Mouse (Mus musculus): Measurements from ENCODE around the gene Fam71b. TPM values are rescaled to one million over a fixed set of nuclear protein-coding genes. Genes with fewer than 3 reads are reported as not detected.
A peak's percentile ranks its signal among the peaks of the same experiment; 100 is the strongest.
"Not testable (repeated sequence)": the region's sequence is repeated elsewhere in the genome, so short reads cannot be mapped to it uniquely, and the experiment has no call there.

Fam71b gene
- polyA plus RNA-seq, 1 experiment, result not detected

DNA sequence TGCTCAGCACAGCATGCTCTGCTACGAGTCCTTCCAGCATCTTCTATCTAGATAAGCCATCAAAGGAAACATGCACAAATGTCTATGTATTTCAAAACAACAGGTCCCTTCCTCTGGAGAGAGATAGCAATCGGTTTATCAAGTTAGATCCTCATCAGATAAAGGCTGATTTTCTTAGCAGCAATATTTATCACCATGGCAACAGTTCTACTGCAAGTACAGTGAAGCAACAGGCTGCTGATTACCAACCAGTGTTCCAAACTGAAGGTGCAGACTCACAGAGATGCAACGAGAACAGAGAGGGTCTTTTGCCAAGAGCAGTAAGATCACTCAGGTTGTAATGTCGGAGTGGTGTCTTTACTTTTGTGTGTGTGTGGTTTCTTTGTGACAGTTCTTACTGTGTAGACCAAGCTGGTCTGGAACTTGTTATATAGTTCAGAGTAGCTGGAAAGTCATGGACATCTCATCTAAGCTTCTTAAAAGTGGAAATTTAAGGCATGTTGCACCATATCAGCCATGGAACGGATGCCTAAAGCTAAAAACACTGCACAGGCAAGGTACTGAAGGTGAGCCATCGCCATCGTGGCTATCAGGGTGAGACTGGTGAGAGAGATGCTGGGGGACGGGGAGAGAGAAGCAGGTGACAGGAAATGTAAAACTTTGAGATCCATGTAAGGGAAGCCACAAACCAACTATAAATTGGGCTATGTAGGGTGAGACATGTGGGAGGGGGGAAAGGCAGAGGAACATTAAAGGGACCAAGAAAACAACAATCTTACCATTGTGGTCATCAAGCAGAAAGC is 24.9 kb downstream of the Fam71b start:
- Histone ChIP-seq H3K4me3 (ENCODE audit: insufficient read depth, low read length) (no peak overlapping the region), H3K27ac (ENCODE audit: insufficient read depth, low read length) (no peak overlapping the region), H3K4me1 (ENCODE audit: control insufficient read depth, insufficient read depth, low read length) (no peaks in the 10 kb centered on the region)
- TF ChIP-seq POLR2A (IDR thresholded peaks at IDR 0.05; ENCODE audit: low read depth, low read length) (no peak), CTCF (IDR thresholded peaks at IDR 0.05; ENCODE audit: borderline replicate concordance, insufficient read depth, low read length) (no peak)

- not testable (repeated sequence) for H3K4me1 ChIP-seq (ENCODE audit: control insufficient read depth, insufficient read depth, low read length); H3K4me3 ChIP-seq (ENCODE audit: insufficient read depth, low read length); H3K27ac ChIP-seq (ENCODE audit: insufficient read depth, low read length)
These were observed 31.8 kb downstream of the Fam71b start for GRCm38 (mm10) chr11:46428131-46428530.

DNA sequence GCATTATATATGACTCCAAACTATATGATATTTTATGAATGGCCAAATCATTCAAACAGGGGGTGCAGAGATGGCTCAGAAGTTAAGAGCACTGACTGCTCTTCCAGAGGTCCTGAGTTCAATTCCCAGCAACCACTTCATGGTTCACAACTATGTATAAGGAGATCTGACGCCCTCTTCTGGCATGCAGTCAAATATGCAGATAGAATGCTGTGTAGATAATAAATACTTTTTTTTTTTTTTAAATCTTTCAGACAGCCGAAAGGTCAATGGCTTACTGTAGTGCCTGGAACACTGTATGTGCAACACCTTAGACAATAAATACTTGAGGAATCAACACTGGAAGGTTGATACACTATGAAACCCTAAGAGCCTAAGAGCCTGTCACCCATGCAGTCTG is 33.8 kb downstream of the Fam71b start:
- TF ChIP-seq CTCF (IDR thresholded peaks at IDR 0.05; ENCODE audit: borderline replicate concordance, insufficient read depth, low read length), result no peak
- no peak for TF ChIP-seq POLR2A (IDR thresholded peaks at IDR 0.05; ENCODE audit: low read depth, low read length)
- Histone ChIP-seq H3K4me3 (ENCODE audit: insufficient read depth, low read length) (no peak overlapping the region), H3K27ac (ENCODE audit: insufficient read depth, low read length) (no peak overlapping the region), H3K4me1 (ENCODE audit: control insufficient read depth, insufficient read depth, low read length) (no peaks in the 10 kb centered on the region)

GRCm38 (mm10) chr11:46431129-46431528 is 34.8 kb downstream of the Fam71b start:
- H3K4me1 ChIP-seq (ENCODE audit: control insufficient read depth, insufficient read depth, low read length), result no peaks in the 10 kb centered on the region

DNA sequence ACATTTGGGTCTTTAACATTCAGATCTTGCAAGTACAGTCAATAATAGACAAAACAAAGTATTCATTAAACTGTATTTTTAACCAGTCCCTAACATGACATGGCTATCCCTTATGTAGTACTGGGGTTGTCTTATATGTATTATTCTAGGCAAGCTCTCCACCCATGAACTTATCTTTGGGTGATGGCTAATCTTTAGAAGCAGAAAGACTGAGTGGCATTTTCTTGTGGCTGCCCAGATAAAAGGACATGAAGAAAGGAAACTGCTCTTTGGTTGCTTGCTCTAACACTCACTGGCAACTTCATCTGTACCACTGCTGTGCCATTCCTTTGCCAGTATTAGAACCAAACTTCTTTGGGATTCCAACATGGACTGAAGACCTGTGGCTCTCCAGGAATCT is 39.0 kb downstream of the Fam71b start:
- no peak for TF ChIP-seq POLR2A (IDR thresholded peaks at IDR 0.05; ENCODE audit: low read depth, low read length)
- TF ChIP-seq CTCF (IDR thresholded peaks at IDR 0.05; ENCODE audit: borderline replicate concordance, insufficient read depth, low read length), result no peak
- Histone ChIP-seq H3K4me1 (ENCODE audit: control insufficient read depth, insufficient read depth, low read length) (no peaks in the 10 kb centered on the region), H3K4me3 (ENCODE audit: insufficient read depth, low read length) (no peak overlapping the region), H3K27ac (ENCODE audit: insufficient read depth, low read length) (no peak overlapping the region)

More at GRCm38 (mm10) chr11:46431129-46431528, 34.8 kb downstream of the Fam71b start:
- H3K4me3 ChIP-seq (ENCODE audit: insufficient read depth, low read length), result no peak overlapping the region
- peak; percentile 57; the same call in 1 of the 2 replicates for TF ChIP-seq CTCF (IDR thresholded peaks at IDR 0.05; ENCODE audit: borderline replicate concordance, insufficient read depth, low read length)
- TF ChIP-seq POLR2A (IDR thresholded peaks at IDR 0.05; ENCODE audit: low read depth, low read length), result no peak
- H3K27ac ChIP-seq (ENCODE audit: insufficient read depth, low read length), result no peak overlapping the region

- Histone ChIP-seq H3K27ac (ENCODE audit: insufficient read depth, low read length) (peak within 1 kb of the TSS; percentile 83), H3K4me3 (ENCODE audit: insufficient read depth, low read length) (peak within 1 kb of the TSS; percentile 87), H3K4me1 (ENCODE audit: control insufficient read depth, insufficient read depth, low read length) (no peaks in the 10 kb centered on the region)
- TF ChIP-seq POLR2A (IDR thresholded peaks at IDR 0.05; ENCODE audit: low read depth, low read length), result peak; percentile 81
- no peak for TF ChIP-seq CTCF (IDR thresholded peaks at IDR 0.05; ENCODE audit: borderline replicate concordance, insufficient read depth, low read length)
These were observed 40.5 kb downstream of the Fam71b start, which contains the start of gene Med7 for GRCm38 (mm10) chr11:46436760-46437458. Gene Med7, plus strand, starts transcription at chr11:46436925.

DNA sequence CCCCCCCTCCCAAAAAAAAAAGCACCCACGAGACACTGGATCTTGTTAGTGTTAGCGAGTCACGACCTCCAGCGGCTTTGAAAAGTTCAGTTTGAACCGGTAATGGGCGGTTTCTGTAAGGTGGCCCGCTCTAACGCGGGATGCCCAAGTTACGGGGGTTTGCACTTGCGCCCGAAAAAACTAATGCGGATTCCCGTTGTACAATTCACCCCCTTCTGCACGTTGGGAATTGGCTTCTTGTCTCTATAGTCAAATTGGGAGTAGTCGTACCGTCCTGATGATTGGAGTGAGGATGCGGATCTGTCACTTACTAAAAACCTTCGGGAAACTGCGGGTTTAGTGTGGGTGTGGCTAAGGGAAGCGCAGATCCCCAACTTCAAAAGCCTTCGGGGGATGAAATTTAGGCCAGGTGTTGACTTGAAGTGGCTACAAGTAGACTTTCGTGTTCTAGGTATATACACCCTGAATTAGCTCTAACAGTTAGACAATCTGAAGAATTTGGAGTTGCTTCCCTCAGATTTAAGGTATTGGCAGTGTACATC is 41.2 kb downstream of the Fam71b start:
- Histone ChIP-seq H3K4me1 (ENCODE audit: control insufficient read depth, insufficient read depth, low read length) (no peaks in the 10 kb centered on the region), H3K27ac (ENCODE audit: insufficient read depth, low read length) (no peak overlapping the region), H3K4me3 (ENCODE audit: insufficient read depth, low read length) (peak overlapping the region; percentile 87)
- TF ChIP-seq POLR2A (IDR thresholded peaks at IDR 0.05; ENCODE audit: low read depth, low read length) (no peak), CTCF (IDR thresholded peaks at IDR 0.05; ENCODE audit: borderline replicate concordance, insufficient read depth, low read length) (no peak)

GRCm38 (mm10) chr11:46439005-46439543 is 42.7 kb downstream of the Fam71b start:
- TF ChIP-seq POLR2A (IDR thresholded peaks at IDR 0.05; ENCODE audit: low read depth, low read length) (no peak), CTCF (IDR thresholded peaks at IDR 0.05; ENCODE audit: borderline replicate concordance, insufficient read depth, low read length) (no peak)
- Histone ChIP-seq H3K27ac (ENCODE audit: insufficient read depth, low read length) (no peak overlapping the region), H3K4me3 (ENCODE audit: insufficient read depth, low read length) (no peak overlapping the region), H3K4me1 (ENCODE audit: control insufficient read depth, insufficient read depth, low read length) (no peaks in the 10 kb centered on the region)

DNA sequence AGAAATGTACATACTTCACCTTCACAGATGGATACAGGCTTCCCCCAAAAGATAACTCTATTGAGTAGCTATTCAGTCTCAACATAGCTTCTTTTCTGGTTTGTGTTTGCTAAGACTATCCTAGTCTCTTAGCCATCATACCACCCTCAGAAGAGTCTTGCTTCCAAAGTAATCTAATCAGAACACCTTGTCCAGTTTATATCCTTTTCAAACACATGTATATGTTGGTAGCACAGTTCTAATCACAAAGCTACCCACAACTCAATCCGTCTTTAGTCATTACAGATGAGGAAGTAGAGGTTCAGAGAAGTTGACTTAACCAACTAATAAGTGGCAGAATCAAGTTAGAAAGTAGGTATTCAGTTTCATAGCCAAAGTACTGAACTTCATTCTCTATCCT is 45.4 kb downstream of the Fam71b start:
- Histone ChIP-seq H3K4me1 (ENCODE audit: control insufficient read depth, insufficient read depth, low read length) (no peaks in the 10 kb centered on the region), H3K4me3 (ENCODE audit: insufficient read depth, low read length) (no peak overlapping the region), H3K27ac (ENCODE audit: insufficient read depth, low read length) (no peak overlapping the region)
- TF ChIP-seq CTCF (IDR thresholded peaks at IDR 0.05; ENCODE audit: borderline replicate concordance, insufficient read depth, low read length), result no peak
- no peak for TF ChIP-seq POLR2A (IDR thresholded peaks at IDR 0.05; ENCODE audit: low read depth, low read length)

GRCm38 (mm10) chr11:46443152-46443551 is 46.8 kb downstream of the Fam71b start:
- no peak overlapping the region for H3K27ac ChIP-seq (ENCODE audit: insufficient read depth, low read length)
- no peak for TF ChIP-seq POLR2A (IDR thresholded peaks at IDR 0.05; ENCODE audit: low read depth, low read length)
- TF ChIP-seq CTCF (IDR thresholded peaks at IDR 0.05; ENCODE audit: borderline replicate concordance, insufficient read depth, low read length), result no peak
- no peaks in the 10 kb centered on the region for H3K4me1 ChIP-seq (ENCODE audit: control insufficient read depth, insufficient read depth, low read length)
- no peak overlapping the region for H3K4me3 ChIP-seq (ENCODE audit: insufficient read depth, low read length)

Data from embryonic fibroblast, embryonic 13.5 days (primary cell).